Mouse (Mus musculus): ENCODE results near the gene Tmem189. TPM values are rescaled to one million over a fixed set of nuclear protein-coding genes. Genes with fewer than 3 reads are reported as not detected.

Gene Tmem189
- 4.8 and 5.8 TPM in 2 replicates for total RNA-seq (2014; rRNA removed)
- polyA plus RNA-seq (2012; rRNA removed) = 19.6 and 24.8 TPM in 2 replicates

- under 1% methylated on average over 99 of the region's 99 CpGs for WGBS
- H3K9ac ChIP-seq (ENCODE audit: low read depth, low read length) = peak within 1 kb of the TSS; percentile 96
- no peaks in the 10 kb centered on the region for H3K27me3 ChIP-seq (ENCODE audit: control insufficient read depth, insufficient read depth, low read length)
- peak within 1 kb of the TSS; percentile 61 for H3K4me3 ChIP-seq (ENCODE audit: insufficient read depth, low read depth, low read length)
- peak; percentile 61 for DNase-seq (ENCODE audit: extremely low read depth, low read depth, low spot score)
- peaks cover 2% of the 10 kb centered on the region; the same call in 1 of the 2 replicates for H3K36me3 ChIP-seq (ENCODE audit: control insufficient read depth, insufficient read depth, low read length)
- H3K4me1 ChIP-seq (ENCODE audit: control insufficient read depth, insufficient read depth, low read length) = peaks cover 4% of the 10 kb centered on the region; the same call in 1 of the 2 replicates
- TF ChIP-seq CTCF (IDR thresholded peaks at IDR 0.05; ENCODE audit: low read depth, low read length) (no peak), POLR2A (IDR thresholded peaks at IDR 0.05; ENCODE audit: extremely low read depth, insufficient read depth, low read length) (peak; percentile 52; the same call in 1 of the 2 replicates)
- peak within 1 kb of the TSS; percentile 86 for H3K27ac ChIP-seq (replicated peaks; ENCODE audit: insufficient read depth, low read depth, low read length)
- peaks cover 13% of the 10 kb centered on the region for H3K79me2 ChIP-seq (ENCODE audit: control insufficient read depth, insufficient read depth, low read length)
These were observed at the start of gene Tmem189 for GRCm38 (mm10) chr2:167689501-167690218. TSS of gene Tmem189 (minus strand) at chr2:167689822.

- Histone ChIP-seq H3K27me3 (ENCODE audit: control insufficient read depth, insufficient read depth, low read length) (no peaks in the 10 kb centered on the region), H3K4me1 (ENCODE audit: control insufficient read depth, insufficient read depth, low read length) (no peaks in the 10 kb centered on the region; the same call in 1 of the 2 replicates), H3K27ac (replicated peaks; ENCODE audit: insufficient read depth, low read depth, low read length) (no peak overlapping the region), H3K36me3 (ENCODE audit: control insufficient read depth, insufficient read depth, low read length) (no peaks in the 10 kb centered on the region), H3K4me3 (ENCODE audit: insufficient read depth, low read depth, low read length) (no peak overlapping the region), H3K79me2 (ENCODE audit: control insufficient read depth, insufficient read depth, low read length) (no peaks in the 10 kb centered on the region), H3K9ac (ENCODE audit: low read depth, low read length) (no peak overlapping the region)
- WGBS = 70% methylated on average over 6 of the region's 6 CpGs
- no peak for TF ChIP-seq CTCF (IDR thresholded peaks at IDR 0.05; ENCODE audit: low read depth, low read length)
- no peak for TF ChIP-seq POLR2A (IDR thresholded peaks at IDR 0.05; ENCODE audit: extremely low read depth, insufficient read depth, low read length)
- DNase-seq (ENCODE audit: extremely low read depth, low read depth, low spot score) = no peak
These were observed 49.4 kb upstream of the Tmem189 start for GRCm38 (mm10) chr2:167739030-167739429.

- Histone ChIP-seq H3K4me1 (ENCODE audit: control insufficient read depth, insufficient read depth, low read length) (no peaks in the 10 kb centered on the region), H3K9ac (ENCODE audit: low read depth, low read length) (no peak overlapping the region), H3K4me3 (ENCODE audit: insufficient read depth, low read depth, low read length) (no peak overlapping the region), H3K27me3 (ENCODE audit: control insufficient read depth, insufficient read depth, low read length) (no peaks in the 10 kb centered on the region), H3K27ac (replicated peaks; ENCODE audit: insufficient read depth, low read depth, low read length) (no peak overlapping the region), H3K36me3 (ENCODE audit: control insufficient read depth, insufficient read depth, low read length) (no peaks in the 10 kb centered on the region), H3K79me2 (ENCODE audit: control insufficient read depth, insufficient read depth, low read length) (no peaks in the 10 kb centered on the region)
- no peak for TF ChIP-seq POLR2A (IDR thresholded peaks at IDR 0.05; ENCODE audit: extremely low read depth, insufficient read depth, low read length)
- TF ChIP-seq CTCF (IDR thresholded peaks at IDR 0.05; ENCODE audit: low read depth, low read length) = no peak
- DNase-seq (ENCODE audit: extremely low read depth, low read depth, low spot score) = no peak
- WGBS = 75% methylated on average over 10 of the region's 10 CpGs
These were observed 45.2 kb upstream of the Tmem189 start for GRCm38 (mm10) chr2:167734861-167735260.

GRCm38 (mm10) chr2:167731149-167731548, 41.5 kb upstream of the Tmem189 start:
- Histone ChIP-seq H3K27me3 (ENCODE audit: control insufficient read depth, insufficient read depth, low read length) (no peaks in the 10 kb centered on the region), H3K4me1 (ENCODE audit: control insufficient read depth, insufficient read depth, low read length) (no peaks in the 10 kb centered on the region), H3K79me2 (ENCODE audit: control insufficient read depth, insufficient read depth, low read length) (no peaks in the 10 kb centered on the region), H3K9ac (ENCODE audit: low read depth, low read length) (no peak overlapping the region), H3K27ac (replicated peaks; ENCODE audit: insufficient read depth, low read depth, low read length) (no peak overlapping the region), H3K4me3 (ENCODE audit: insufficient read depth, low read depth, low read length) (no peak overlapping the region), H3K36me3 (ENCODE audit: control insufficient read depth, insufficient read depth, low read length) (no peaks in the 10 kb centered on the region)
- DNase-seq (ENCODE audit: extremely low read depth, low read depth, low spot score) = no peak
- WGBS = 92% methylated on average over 13 of the region's 13 CpGs
- no peak for TF ChIP-seq CTCF (IDR thresholded peaks at IDR 0.05; ENCODE audit: low read depth, low read length)
- no peak for TF ChIP-seq POLR2A (IDR thresholded peaks at IDR 0.05; ENCODE audit: extremely low read depth, insufficient read depth, low read length)

- Histone ChIP-seq H3K27ac (replicated peaks; ENCODE audit: insufficient read depth, low read depth, low read length) (no peak overlapping the region), H3K27me3 (ENCODE audit: control insufficient read depth, insufficient read depth, low read length) (no peaks in the 10 kb centered on the region), H3K79me2 (ENCODE audit: control insufficient read depth, insufficient read depth, low read length) (no peaks in the 10 kb centered on the region), H3K36me3 (ENCODE audit: control insufficient read depth, insufficient read depth, low read length) (no peaks in the 10 kb centered on the region), H3K9ac (ENCODE audit: low read depth, low read length) (no peak overlapping the region), H3K4me3 (ENCODE audit: insufficient read depth, low read depth, low read length) (no peak overlapping the region), H3K4me1 (ENCODE audit: control insufficient read depth, insufficient read depth, low read length) (no peaks in the 10 kb centered on the region)
- DNase-seq (ENCODE audit: extremely low read depth, low read depth, low spot score) = no peak
- TF ChIP-seq POLR2A (IDR thresholded peaks at IDR 0.05; ENCODE audit: extremely low read depth, insufficient read depth, low read length) (no peak), CTCF (IDR thresholded peaks at IDR 0.05; ENCODE audit: low read depth, low read length) (no peak)
- WGBS = 82% methylated on average over 7 of the region's 7 CpGs
These were observed 40.4 kb upstream of the Tmem189 start for GRCm38 (mm10) chr2:167730036-167730435.

GRCm38 (mm10) chr2:167727161-167727560, 37.5 kb upstream of the Tmem189 start:
- Histone ChIP-seq H3K79me2 (ENCODE audit: control insufficient read depth, insufficient read depth, low read length) (no peaks in the 10 kb centered on the region), H3K27ac (replicated peaks; ENCODE audit: insufficient read depth, low read depth, low read length) (no peak overlapping the region), H3K4me3 (ENCODE audit: insufficient read depth, low read depth, low read length) (no peak overlapping the region), H3K4me1 (ENCODE audit: control insufficient read depth, insufficient read depth, low read length) (peaks cover 9% of the 10 kb centered on the region), H3K36me3 (ENCODE audit: control insufficient read depth, insufficient read depth, low read length) (no peaks in the 10 kb centered on the region), H3K27me3 (ENCODE audit: control insufficient read depth, insufficient read depth, low read length) (no peaks in the 10 kb centered on the region), H3K9ac (ENCODE audit: low read depth, low read length) (no peak overlapping the region)
- no peak for DNase-seq (ENCODE audit: extremely low read depth, low read depth, low spot score)
- TF ChIP-seq CTCF (IDR thresholded peaks at IDR 0.05; ENCODE audit: low read depth, low read length) (no peak), POLR2A (IDR thresholded peaks at IDR 0.05; ENCODE audit: extremely low read depth, insufficient read depth, low read length) (no peak)
- 53% methylated on average over 13 of the region's 13 CpGs for WGBS

Measured in liver, adult 2 months (tissue).